Mouse (Mus musculus): ENCODE results near the gene Tspan9. TPM values are rescaled to one million over a fixed set of nuclear protein-coding genes. Genes with fewer than 3 reads are reported as not detected.
A peak's percentile ranks its signal among the peaks of the same experiment; 100 is the strongest.

The Tspan9 gene
- polyA plus RNA-seq, 1 experiment from 2014 or later: 29.3 TPM

GRCm38 (mm10) chr6:128095906-128096305 lies 47.5 kb downstream of the Tspan9 start:
- H3K4me2 ChIP-seq (replicated peaks): no peak overlapping the region
- no peak overlapping the region for H3K27ac ChIP-seq
- no peaks in the 10 kb centered on the region for H3K36me3 ChIP-seq
- H3K4me1 ChIP-seq (replicated peaks): peaks cover 9% of the 10 kb centered on the region
- H3K27me3 ChIP-seq: no peaks in the 10 kb centered on the region
- H3K9me3 ChIP-seq: no peaks in the 10 kb centered on the region
- H3K9ac ChIP-seq (replicated peaks): no peak overlapping the region
- 70% methylated on average over 8 of the region's 8 CpGs for WGBS
- no peak for ATAC-seq
- H3K4me3 ChIP-seq (replicated peaks): no peak overlapping the region

- H3K27me3 ChIP-seq: no peaks in the 10 kb centered on the region
- no peaks in the 10 kb centered on the region for H3K9me3 ChIP-seq
- peaks cover 14% of the 10 kb centered on the region for H3K4me1 ChIP-seq (replicated peaks)
- no peak overlapping the region for H3K27ac ChIP-seq
- H3K4me3 ChIP-seq (replicated peaks): no peak overlapping the region
- H3K4me2 ChIP-seq (replicated peaks): no peak overlapping the region
- no peak overlapping the region for H3K9ac ChIP-seq (replicated peaks)
- H3K36me3 ChIP-seq: no peaks in the 10 kb centered on the region
- no peak for ATAC-seq
- WGBS: 92% methylated on average over 10 of the region's 10 CpGs
These were observed 48.3 kb downstream of the Tspan9 start for GRCm38 (mm10) chr6:128095131-128095530.

- Histone ChIP-seq H3K4me2 (replicated peaks) (no peak overlapping the region), H3K27me3 (no peaks in the 10 kb centered on the region), H3K27ac (no peak overlapping the region), H3K4me1 (replicated peaks) (peaks cover 15% of the 10 kb centered on the region), H3K9me3 (no peaks in the 10 kb centered on the region), H3K4me3 (replicated peaks) (no peak overlapping the region), H3K9ac (replicated peaks) (no peak overlapping the region), H3K36me3 (no peaks in the 10 kb centered on the region)
- ATAC-seq: no peak
- WGBS: 82% methylated on average over 15 of the region's 15 CpGs
These were observed 49.4 kb downstream of the Tspan9 start for GRCm38 (mm10) chr6:128093856-128094628.

GRCm38 (mm10) chr6:128092621-128093020 lies 50.8 kb downstream of the Tspan9 start:
- Histone ChIP-seq H3K4me3 (replicated peaks) (no peak overlapping the region), H3K4me2 (replicated peaks) (no peak overlapping the region), H3K27me3 (no peaks in the 10 kb centered on the region), H3K9ac (replicated peaks) (no peak overlapping the region), H3K36me3 (no peaks in the 10 kb centered on the region), H3K9me3 (no peaks in the 10 kb centered on the region), H3K4me1 (replicated peaks) (peaks cover 14% of the 10 kb centered on the region), H3K27ac (no peak overlapping the region)
- ATAC-seq: no peak
- WGBS: 90% methylated on average over 5 of the region's 5 CpGs

GRCm38 (mm10) chr6:128091833-128092166 lies 51.6 kb downstream of the Tspan9 start:
- peaks cover 16% of the 10 kb centered on the region for H3K4me1 ChIP-seq (replicated peaks)
- 92% methylated on average over 4 of the region's 4 CpGs for WGBS
- H3K4me3 ChIP-seq (replicated peaks): no peak overlapping the region
- H3K27ac ChIP-seq: no peak overlapping the region
- no peaks in the 10 kb centered on the region for H3K36me3 ChIP-seq
- H3K9ac ChIP-seq (replicated peaks): no peak overlapping the region
- H3K4me2 ChIP-seq (replicated peaks): no peak overlapping the region
- ATAC-seq: no peak
- H3K9me3 ChIP-seq: no peaks in the 10 kb centered on the region
- no peaks in the 10 kb centered on the region for H3K27me3 ChIP-seq

GRCm38 (mm10) chr6:128090985-128091832 lies 52.2 kb downstream of the Tspan9 start:
- Histone ChIP-seq H3K27me3 (no peaks in the 10 kb centered on the region), H3K4me1 (replicated peaks) (peaks cover 21% of the 10 kb centered on the region), H3K9me3 (no peaks in the 10 kb centered on the region), H3K4me2 (replicated peaks) (no peak overlapping the region), H3K4me3 (replicated peaks) (no peak overlapping the region), H3K36me3 (no peaks in the 10 kb centered on the region), H3K27ac (no peak overlapping the region), H3K9ac (replicated peaks) (no peak overlapping the region)
- peak; percentile 51 for ATAC-seq
- WGBS: 25% methylated on average over 6 of the region's 6 CpGs

GRCm38 (mm10) chr6:128089770-128090702 lies 53.4 kb downstream of the Tspan9 start:
- no peaks in the 10 kb centered on the region for H3K9me3 ChIP-seq
- 81% methylated on average over 13 of the region's 13 CpGs for WGBS
- H3K27me3 ChIP-seq: no peaks in the 10 kb centered on the region
- no peaks in the 10 kb centered on the region for H3K36me3 ChIP-seq
- peaks cover 29% of the 10 kb centered on the region for H3K4me1 ChIP-seq (replicated peaks)
- no peak overlapping the region for H3K4me3 ChIP-seq (replicated peaks)
- no peak for ATAC-seq
- H3K4me2 ChIP-seq (replicated peaks): no peak overlapping the region
- no peak overlapping the region for H3K9ac ChIP-seq (replicated peaks)
- no peak overlapping the region for H3K27ac ChIP-seq

GRCm38 (mm10) chr6:128088746-128089523 lies 54.5 kb downstream of the Tspan9 start:
- H3K27ac ChIP-seq: no peak overlapping the region

GRCm38 (mm10) chr6:128085488-128086066 lies 57.8 kb downstream of the Tspan9 start:
- Histone ChIP-seq H3K27ac (peak overlapping the region; percentile 47; the same call in 1 of the 2 replicates), H3K9me3 (no peaks in the 10 kb centered on the region), H3K9ac (replicated peaks) (0 out of 2 replicates have a peak overlapping the region, but pooled peaks have one; percentile 39), H3K4me2 (replicated peaks) (no peak overlapping the region), H3K27me3 (no peaks in the 10 kb centered on the region), H3K4me1 (replicated peaks) (peaks cover 21% of the 10 kb centered on the region), H3K4me3 (replicated peaks) (no peak overlapping the region), H3K36me3 (no peaks in the 10 kb centered on the region)
- 57% methylated on average over 9 of the region's 9 CpGs for WGBS
- no peak for ATAC-seq

More at GRCm38 (mm10) chr6:128088746-128089523, 54.5 kb downstream of the Tspan9 start:
- Histone ChIP-seq H3K27me3 (no peaks in the 10 kb centered on the region), H3K4me2 (replicated peaks) (no peak overlapping the region), H3K9ac (replicated peaks) (no peak overlapping the region), H3K9me3 (no peaks in the 10 kb centered on the region), H3K36me3 (no peaks in the 10 kb centered on the region), H3K4me3 (replicated peaks) (no peak overlapping the region), H3K4me1 (replicated peaks) (peaks cover 29% of the 10 kb centered on the region)
- whole genome bisulfite sequencing: 79% methylated on average over 8 of the region's 8 CpGs
- no peak for ATAC-seq

GRCm38 (mm10) chr6:128083305-128083704 lies 60.1 kb downstream of the Tspan9 start:
- Histone ChIP-seq H3K4me2 (replicated peaks) (no peak overlapping the region), H3K4me3 (replicated peaks) (no peak overlapping the region), H3K27me3 (no peaks in the 10 kb centered on the region), H3K27ac (no peak overlapping the region), H3K9me3 (no peaks in the 10 kb centered on the region), H3K4me1 (replicated peaks) (peaks cover 21% of the 10 kb centered on the region), H3K9ac (replicated peaks) (no peak overlapping the region), H3K36me3 (no peaks in the 10 kb centered on the region)
- 89% methylated on average over 11 of the region's 11 CpGs for WGBS
- no peak for ATAC-seq

GRCm38 (mm10) chr6:128081781-128082180 lies 61.6 kb downstream of the Tspan9 start:
- Histone ChIP-seq H3K27ac (no peak overlapping the region), H3K4me3 (replicated peaks) (no peak overlapping the region), H3K36me3 (no peaks in the 10 kb centered on the region), H3K4me1 (replicated peaks) (peaks cover 19% of the 10 kb centered on the region), H3K27me3 (no peaks in the 10 kb centered on the region), H3K9ac (replicated peaks) (no peak overlapping the region), H3K4me2 (replicated peaks) (no peak overlapping the region), H3K9me3 (no peaks in the 10 kb centered on the region)
- ATAC-seq: no peak
- 86% methylated on average over 5 of the region's 5 CpGs for WGBS
